Mouse (Mus musculus): ENCODE measurements around the gene Crat.

DNA sequence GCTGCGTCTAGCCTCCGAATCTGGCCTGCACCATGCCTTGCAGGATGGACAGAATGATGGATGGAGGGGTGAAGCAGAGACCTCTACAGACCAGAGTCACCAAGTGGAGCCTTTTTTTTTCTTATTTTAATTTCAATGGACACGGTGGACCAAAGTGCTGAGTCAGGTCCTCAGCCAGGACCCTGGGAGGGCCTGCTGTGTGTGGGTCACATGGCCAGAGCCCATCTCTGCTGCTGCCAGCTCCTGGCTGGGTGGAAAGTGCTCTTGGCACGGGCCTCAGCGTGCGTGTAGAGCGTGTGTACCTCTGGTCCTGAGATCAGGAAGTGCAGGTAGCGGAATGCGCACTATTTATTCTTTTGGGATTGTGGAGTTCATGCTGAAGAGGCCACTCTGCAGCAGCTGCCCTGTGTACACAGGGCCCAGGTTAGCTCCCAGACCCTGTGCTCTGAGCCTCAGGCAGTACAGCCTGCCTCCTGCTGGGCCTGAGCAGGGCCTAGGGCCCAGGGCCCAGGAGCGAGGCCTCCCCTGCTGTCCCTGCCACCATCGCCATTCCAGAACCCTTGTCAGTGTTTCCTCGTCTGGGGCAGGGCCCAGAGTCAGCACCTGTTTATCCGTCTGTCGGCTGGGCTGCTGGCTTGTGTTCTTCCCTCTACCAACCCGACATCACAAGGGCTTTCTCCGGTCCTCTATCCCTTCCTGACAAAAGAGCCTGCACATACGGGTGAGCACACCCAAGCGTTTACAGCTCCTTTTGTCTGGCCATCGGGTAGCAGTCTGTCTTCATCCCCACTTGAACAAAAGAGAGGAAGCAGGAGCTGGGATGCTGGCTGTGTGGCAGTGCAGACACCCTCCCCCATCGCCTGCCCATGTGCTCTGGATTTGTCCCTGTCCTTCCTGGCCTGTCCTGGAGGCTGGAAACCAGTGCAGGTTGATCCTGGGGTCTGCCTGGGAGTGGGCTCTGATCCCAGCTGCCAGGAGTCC is 16.1 kb downstream of the Crat start:
- TF ChIP-seq EP300 (IDR thresholded peaks at IDR 0.05; ENCODE audit: low read depth) (no peak), CTCF (IDR thresholded peaks at IDR 0.05; ENCODE audit: low read depth) (no peak)
